8 mouse cellular contexts compared by ENCODE assay signal in the genomic region with DNA sequence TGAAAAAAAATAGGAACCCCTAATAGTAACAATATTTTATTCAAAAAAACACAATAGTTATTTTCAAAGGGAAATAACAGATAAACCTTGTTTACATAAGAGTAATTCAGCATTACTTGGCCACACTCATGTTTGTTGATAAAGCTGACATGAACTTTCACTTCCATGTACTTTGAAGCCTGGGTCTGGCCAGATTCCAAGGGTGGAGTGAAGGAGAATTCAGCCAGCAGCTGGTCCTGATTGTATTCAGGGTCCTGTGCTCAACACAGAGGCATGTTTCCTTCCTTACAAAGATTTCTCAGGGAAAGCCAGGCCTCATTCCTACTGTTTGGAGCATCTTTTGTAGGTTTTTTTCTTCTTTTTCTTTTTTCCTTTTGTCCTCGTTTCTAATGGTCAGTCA.
DNase-seq lines count a peak whose midpoint lies in the region; ATAC-seq and TF ChIP-seq lines count a peak whose summit lies in the region.

No protein-coding gene starts in this region.

- no peaks in the 10 kb centered on the region for H3K9me3 ChIP-seq in heart, embryonic 12.5 days (replicated peaks)
- H3K9me3 ChIP-seq in limb, embryonic 14.5 days (ENCODE audit: control insufficient read depth, low read length), result no peaks in the 10 kb centered on the region
- H3K9me3 ChIP-seq in intestine, embryonic 16.5 days (ENCODE audit: control insufficient read depth, low read length), result no peaks in the 10 kb centered on the region

- H3K4me2 ChIP-seq in heart, embryonic 12.5 days, result no peak overlapping the region
- no peak overlapping the region for H3K4me2 ChIP-seq in limb, embryonic 14.5 days (replicated peaks; ENCODE audit: low read depth, low read length, severe bottlenecking)
- no peak overlapping the region for H3K4me2 ChIP-seq in intestine, embryonic 16.5 days (ENCODE audit: low read depth, low read length)

- 30% methylated on average over 1 of the region's 1 CpGs for WGBS in heart, embryonic 12.5 days
- 31% methylated on average over 1 of the region's 1 CpGs for WGBS in limb, embryonic 14.5 days
- 48% methylated on average over 1 of the region's 1 CpGs for WGBS in intestine, embryonic 16.5 days

- TF ChIP-seq POLR2A in limb, embryonic 14.5 days (IDR thresholded peaks at IDR 0.05; ENCODE audit: borderline replicate concordance, extremely low read depth, insufficient read depth, insufficient read length), result no peak

- H3K4me1 ChIP-seq in heart, embryonic 12.5 days (replicated peaks), result no peaks in the 10 kb centered on the region
- 0 out of 2 replicates have a peak, but pooled peaks cover 4% of the 10 kb centered on the region for H3K4me1 ChIP-seq in limb, embryonic 14.5 days (ENCODE audit: control insufficient read depth, insufficient read depth, low read length)
- no peaks in the 10 kb centered on the region for H3K4me1 ChIP-seq in intestine, embryonic 16.5 days (ENCODE audit: control insufficient read depth, insufficient read depth, low read length)

- no peak overlapping the region for H3K4me3 ChIP-seq in heart, embryonic 12.5 days
- no peak overlapping the region for H3K4me3 ChIP-seq in limb, embryonic 14.5 days (replicated peaks; ENCODE audit: low read length)
- H3K4me3 ChIP-seq in intestine, embryonic 16.5 days (ENCODE audit: low read length), result no peak overlapping the region

- no peak overlapping the region for H3K9ac ChIP-seq in heart, embryonic 12.5 days
- H3K9ac ChIP-seq in limb, embryonic 14.5 days (ENCODE audit: low read depth, low read length, severe bottlenecking), result no peak overlapping the region
- no peak overlapping the region for H3K9ac ChIP-seq in intestine, embryonic 16.5 days (ENCODE audit: low read depth, low read length)

- no peaks in the 10 kb centered on the region for H3K36me3 ChIP-seq in heart, embryonic 12.5 days
- H3K36me3 ChIP-seq in limb, embryonic 14.5 days (ENCODE audit: control insufficient read depth, insufficient read depth, low read length), result no peaks in the 10 kb centered on the region
- H3K36me3 ChIP-seq in intestine, embryonic 16.5 days (ENCODE audit: control insufficient read depth, insufficient read depth, low read length), result no peaks in the 10 kb centered on the region

- H3K27ac ChIP-seq in heart, embryonic 12.5 days (ENCODE audit: poor library complexity, severe bottlenecking), result no peak overlapping the region
- no peak overlapping the region for H3K27ac ChIP-seq in limb, embryonic 14.5 days (replicated peaks; ENCODE audit: low read depth, low read length)
- H3K27ac ChIP-seq in intestine, embryonic 16.5 days (ENCODE audit: low read length), result no peak overlapping the region

- ATAC-seq in heart, embryonic 12.5 days (ENCODE audit: insufficient number of reproducible peaks, low FRiP score), result peak; percentile 73; the same call in 1 of the 2 replicates
- no peak for ATAC-seq in limb, embryonic 14.5 days (ENCODE audit: low FRiP score, low read depth)
- ATAC-seq in intestine, embryonic 16.5 days, result no peak

- no peaks in the 10 kb centered on the region for H3K27me3 ChIP-seq in heart, embryonic 12.5 days (replicated peaks)
- no peaks in the 10 kb centered on the region for H3K27me3 ChIP-seq in limb, embryonic 14.5 days (ENCODE audit: control insufficient read depth, insufficient read depth, low read length)
- H3K27me3 ChIP-seq in intestine, embryonic 16.5 days (replicated peaks; ENCODE audit: control insufficient read depth, insufficient read depth, low read length), result no peaks in the 10 kb centered on the region

- DNase-seq in cerebellum, postnatal 10 days, result peak; percentile 18 to 43
- DNase-seq in cerebellum, adult 11 months, result no peak
- DNase-seq in adrenal gland, adult 2 months, result peak; percentile 37
- DNase-seq in limb, embryonic 14.5 days (ENCODE audit: low spot score), result peak; percentile 72
- DNase-seq in natural killer cell, adult 2 months (ENCODE audit: low spot score in 2 of 2), result no peak
- DNase-seq in retina, embryonic 14.5 days (ENCODE audit: low spot score), result no peak

Comparison
In these comparisons a context has a peak if more than half of its experiments do, and no peak if none do; other contexts are left out.
1. DNase-seq: peak in cerebellum, postnatal 10 days (2 of 2), adrenal gland, adult 2 months (single experiment) and limb, embryonic 14.5 days (single experiment); none in cerebellum, adult 11 months (single experiment), natural killer cell, adult 2 months (0 of 2) and retina, embryonic 14.5 days (single experiment).